Mouse (Mus musculus): ENCODE measurements around the gene Ugt1a6a. TPM values are rescaled to one million over a fixed set of nuclear protein-coding genes. Genes with fewer than 3 reads are reported as not detected.
"Not testable (repeated sequence)": the region's sequence is repeated elsewhere in the genome, so short reads cannot be mapped to it uniquely, and the experiment has no call there.

Gene Ugt1a6a
- total RNA-seq, 1 experiment from 2014 or later: 1.3 TPM

DNA sequence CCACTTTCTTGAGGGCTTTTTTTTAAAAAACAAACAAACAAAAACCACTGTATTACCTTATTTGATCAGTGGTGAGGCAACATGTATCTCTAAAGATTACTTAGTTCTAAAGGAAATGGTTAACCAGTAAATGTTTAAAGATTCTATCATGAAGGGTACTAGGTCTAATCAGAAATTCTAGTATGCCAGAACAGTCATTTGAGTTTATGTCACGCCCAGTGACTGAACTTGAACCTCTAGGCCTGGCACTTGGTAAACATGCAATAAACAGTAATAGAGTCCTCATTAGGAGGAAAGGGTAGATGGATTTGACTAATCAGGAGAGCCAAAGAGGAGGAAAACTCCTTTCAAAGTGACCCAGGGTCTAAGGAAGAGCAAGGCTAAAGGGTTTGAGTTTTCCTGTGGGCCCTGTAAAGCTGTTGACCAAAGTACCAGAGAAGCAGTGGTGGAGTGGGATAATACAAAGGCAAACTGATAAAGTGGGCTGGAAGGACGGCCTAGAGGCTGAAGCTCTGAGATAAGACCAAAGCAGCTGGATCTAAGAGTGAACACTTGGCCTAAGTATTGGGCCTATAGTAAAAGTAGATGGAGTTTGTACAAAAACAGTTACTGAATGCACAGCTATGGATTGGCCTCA lies 72.4 kb downstream of the Ugt1a6a start:
- peak; percentile 52; the same call in 1 of the 2 replicates for ATAC-seq (replicated peaks; ENCODE audit: low read depth, poor library complexity, severe bottlenecking)

- no peak for ATAC-seq (replicated peaks; ENCODE audit: low read depth, poor library complexity, severe bottlenecking)
Observed at GRCm38 (mm10) chr1:88211812-88212211, 77.2 kb downstream of the Ugt1a6a start, which contains the start of gene Ugt1a1. Ugt1a1 (plus strand) TSS chr1:88211959.

- no peak for ATAC-seq (replicated peaks; ENCODE audit: low read depth, poor library complexity, severe bottlenecking)
Observed at GRCm38 (mm10) chr1:88212341-88213045, 77.9 kb downstream of the Ugt1a6a start.

DNA sequence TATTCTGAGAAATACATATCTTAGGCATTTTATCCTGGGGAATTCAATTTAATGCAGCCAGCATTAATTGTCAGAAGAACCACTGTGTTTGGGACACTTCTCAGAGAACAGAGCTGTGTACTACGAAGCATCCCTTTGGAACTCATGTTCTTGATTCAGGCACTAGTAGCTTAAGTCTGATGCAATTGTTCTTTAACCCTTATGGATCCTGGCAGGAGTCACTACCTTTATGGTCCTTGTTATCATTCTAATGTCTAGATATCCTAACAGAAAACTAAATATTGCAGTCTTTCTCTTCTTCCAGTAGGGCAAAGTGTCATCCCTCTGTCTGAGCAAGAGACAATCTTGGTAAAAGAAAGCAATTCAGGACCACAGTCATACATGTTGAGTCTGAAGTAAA lies 78.5 kb downstream of the Ugt1a6a start:
- no peak for ATAC-seq (replicated peaks; ENCODE audit: low read depth, poor library complexity, severe bottlenecking)

GRCm38 (mm10) chr1:88213766-88214461 lies 79.3 kb downstream of the Ugt1a6a start:
- ATAC-seq (replicated peaks; ENCODE audit: low read depth, poor library complexity, severe bottlenecking): no peak

DNA sequence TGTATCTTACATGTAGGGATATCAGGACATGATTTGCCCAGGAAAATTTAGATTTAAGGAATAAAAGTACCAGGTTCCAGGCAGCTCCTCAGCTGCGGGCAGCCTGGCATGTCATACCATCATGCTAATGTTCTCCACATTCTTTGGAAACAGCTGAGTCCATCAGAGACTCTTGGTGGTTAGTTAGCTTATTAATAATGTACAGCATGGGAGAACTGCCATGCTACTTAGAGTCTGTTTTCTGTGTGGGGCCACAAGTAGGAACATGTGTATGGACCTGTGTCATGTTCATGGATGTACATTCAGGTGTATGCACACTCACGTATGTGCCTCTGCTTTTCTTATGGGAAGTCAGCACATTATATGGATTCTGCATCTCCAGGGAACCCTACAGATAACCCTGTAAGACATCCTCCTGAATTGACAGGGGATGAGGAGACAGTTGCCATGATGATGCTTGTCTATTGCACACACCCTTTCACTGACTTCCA lies 79.9 kb downstream of the Ugt1a6a start:
- ATAC-seq (replicated peaks; ENCODE audit: low read depth, poor library complexity, severe bottlenecking): no peak

GRCm38 (mm10) chr1:88215466-88216380 lies 81.1 kb downstream of the Ugt1a6a start:
- ATAC-seq (replicated peaks; ENCODE audit: low read depth, poor library complexity, severe bottlenecking): no peak

DNA sequence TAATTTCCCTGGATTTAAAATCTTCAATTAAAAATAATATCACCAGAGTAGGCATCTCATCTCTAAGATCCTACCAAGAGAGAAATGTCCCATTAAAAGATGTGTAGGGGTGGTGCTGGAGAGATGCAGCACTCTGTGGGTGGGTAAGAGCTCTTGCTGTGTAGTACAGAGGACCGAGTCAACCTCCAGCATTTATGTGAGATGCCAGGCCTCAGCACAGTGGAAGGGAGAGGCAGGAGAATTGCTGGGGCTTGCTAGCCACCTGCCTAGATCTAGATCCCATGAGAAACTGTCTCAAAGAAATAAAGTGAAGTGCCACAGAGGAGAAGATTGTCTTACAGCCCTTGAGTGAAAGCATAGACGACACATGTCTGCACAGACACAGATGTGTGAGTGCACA lies 81.9 kb downstream of the Ugt1a6a start:
- ATAC-seq (replicated peaks; ENCODE audit: low read depth, poor library complexity, severe bottlenecking): no peak

DNA sequence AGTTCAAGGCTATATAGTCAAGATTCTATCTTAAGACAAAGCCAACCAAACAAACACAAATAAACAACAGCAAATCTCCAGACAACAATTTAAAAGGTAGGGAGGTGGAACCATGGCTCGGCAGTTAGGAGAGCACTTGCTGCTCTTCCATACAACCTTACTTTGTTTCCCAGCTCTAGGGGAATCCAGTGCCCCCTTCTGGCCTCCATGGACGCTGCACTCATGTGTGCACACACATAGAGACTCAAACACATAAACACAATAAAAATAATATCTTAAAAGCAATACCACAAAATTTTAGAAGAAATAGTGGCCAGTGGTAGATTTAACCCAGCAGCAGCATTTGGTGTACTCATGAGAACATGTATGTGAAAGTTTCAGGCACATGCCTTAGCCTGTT lies 82.5 kb downstream of the Ugt1a6a start:
- ATAC-seq (replicated peaks; ENCODE audit: low read depth, poor library complexity, severe bottlenecking): no peak

- ATAC-seq (replicated peaks; ENCODE audit: low read depth, poor library complexity, severe bottlenecking): no peak
Observed at GRCm38 (mm10) chr1:88217576-88217975, 83.0 kb downstream of the Ugt1a6a start.

DNA sequence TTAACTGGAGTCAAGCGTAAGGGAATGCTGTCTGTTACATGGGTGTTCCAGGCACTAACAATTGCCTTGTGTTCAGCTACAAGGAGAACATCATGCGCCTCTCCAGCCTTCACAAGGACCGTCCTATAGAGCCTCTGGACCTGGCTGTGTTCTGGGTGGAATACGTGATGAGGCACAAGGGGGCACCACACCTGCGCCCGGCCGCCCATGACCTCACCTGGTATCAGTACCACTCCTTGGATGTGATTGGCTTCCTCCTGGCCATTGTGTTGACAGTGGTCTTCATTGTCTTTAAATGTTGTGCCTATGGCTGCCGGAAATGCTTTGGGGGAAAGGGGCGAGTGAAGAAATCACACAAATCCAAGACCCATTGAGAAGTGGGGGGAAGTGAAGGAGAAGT lies 83.4 kb downstream of the Ugt1a6a start:
- no peak for ATAC-seq (replicated peaks; ENCODE audit: low read depth, poor library complexity, severe bottlenecking)

GRCm38 (mm10) chr1:88218591-88218990 lies 84.0 kb downstream of the Ugt1a6a start:
- ATAC-seq (replicated peaks; ENCODE audit: low read depth, poor library complexity, severe bottlenecking): no peak

DNA sequence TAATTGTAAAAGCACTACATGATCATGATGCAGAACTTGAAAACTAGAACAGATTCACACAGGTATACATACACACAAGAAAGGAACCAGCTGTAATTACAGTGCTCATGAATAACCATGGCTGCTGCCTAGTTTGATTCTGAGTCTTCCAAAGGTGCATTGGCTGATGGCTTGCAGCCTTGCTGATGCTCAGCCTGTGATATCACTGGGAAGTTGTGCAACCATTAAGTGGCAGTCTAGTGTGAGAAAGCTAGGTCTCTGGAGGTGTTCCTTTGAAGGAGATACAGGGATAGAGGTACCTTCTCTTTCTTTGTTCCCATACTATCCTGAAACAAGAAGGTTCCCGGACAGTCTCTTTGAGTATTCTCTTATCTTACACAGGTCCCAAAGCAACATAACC lies 84.4 kb downstream of the Ugt1a6a start:
- ATAC-seq (replicated peaks; ENCODE audit: low read depth, poor library complexity, severe bottlenecking): no peak

- ATAC-seq (replicated peaks; ENCODE audit: low read depth, poor library complexity, severe bottlenecking): no peak
Observed at GRCm38 (mm10) chr1:88220336-88220735, 85.7 kb downstream of the Ugt1a6a start.

DNA sequence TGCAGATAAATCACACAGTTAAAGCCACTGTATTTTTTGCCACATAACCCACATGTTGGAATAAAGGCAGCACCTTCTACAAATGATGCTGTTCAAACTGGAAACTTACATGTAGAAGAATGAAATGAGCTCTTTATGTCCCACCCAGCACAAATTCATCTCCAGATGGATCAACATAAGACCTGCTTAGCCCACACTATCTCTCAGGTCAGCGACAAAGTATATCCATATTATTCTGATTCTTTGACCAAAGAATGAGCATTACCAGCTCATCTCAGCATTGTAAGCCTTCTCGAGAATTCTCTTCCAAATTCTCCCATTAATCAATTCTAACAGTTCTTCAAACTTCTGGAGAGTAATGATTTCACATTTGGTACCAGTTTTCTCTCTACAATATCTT lies 87.6 kb downstream of the Ugt1a6a start:
- no peak for ATAC-seq (replicated peaks; ENCODE audit: low read depth, poor library complexity, severe bottlenecking)

GRCm38 (mm10) chr1:88223011-88223515 lies 88.5 kb downstream of the Ugt1a6a start:
- ATAC-seq (replicated peaks; ENCODE audit: low read depth, poor library complexity, severe bottlenecking): not testable (repeated sequence)

DNA sequence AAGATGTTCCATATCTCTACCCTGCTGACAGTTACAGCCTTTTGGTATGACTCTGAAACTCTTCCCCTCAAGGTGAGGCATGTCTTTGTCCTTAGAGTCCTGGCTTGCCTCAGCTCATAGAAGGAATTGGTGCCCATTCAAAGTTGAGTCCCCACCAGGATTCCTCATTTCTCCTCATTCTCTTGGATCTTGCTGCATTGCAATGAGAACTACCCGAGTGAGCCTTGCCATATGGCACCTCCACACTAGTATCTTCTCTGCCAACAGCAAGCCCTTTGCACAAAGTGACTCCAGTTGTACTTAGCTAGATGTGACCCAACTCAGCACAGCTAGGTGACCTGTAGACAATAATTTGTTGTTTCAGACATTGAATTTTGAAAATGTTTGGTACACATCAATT lies 89.0 kb downstream of the Ugt1a6a start:
- ATAC-seq (replicated peaks; ENCODE audit: low read depth, poor library complexity, severe bottlenecking): no peak

GRCm38 (mm10) chr1:88224029-88224776 lies 89.6 kb downstream of the Ugt1a6a start:
- no peak for ATAC-seq (replicated peaks; ENCODE audit: low read depth, poor library complexity, severe bottlenecking)

DNA sequence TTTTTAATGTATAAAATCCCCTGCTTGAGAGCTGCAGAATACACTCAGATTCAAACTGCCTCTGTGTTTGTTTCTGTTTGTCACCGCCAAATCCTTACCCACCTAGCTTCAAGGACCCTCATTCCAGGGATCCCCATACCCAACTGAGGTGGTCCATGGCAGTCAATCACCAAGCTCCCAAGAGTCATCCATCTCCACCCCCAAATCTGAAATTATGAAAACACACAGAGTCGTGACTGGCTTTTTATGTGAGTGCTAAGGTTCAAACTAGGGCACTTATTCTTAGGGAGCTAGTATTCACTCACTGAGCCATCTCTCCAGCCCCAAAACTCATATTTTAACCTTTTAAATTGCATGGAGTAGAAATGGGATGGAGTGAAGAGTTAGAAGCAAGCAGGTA lies 90.7 kb downstream of the Ugt1a6a start:
- not testable (repeated sequence) for ATAC-seq (replicated peaks; ENCODE audit: low read depth, poor library complexity, severe bottlenecking)
